Mouse (Mus musculus): Measurements from ENCODE around the gene Meis1.

Gene Meis1

GRCm38 (mm10) chr11:18905431-18905830, 113.4 kb downstream of the Meis1 start:
- DNase-seq (ENCODE audit: extremely low spot score) = no peak

DNA sequence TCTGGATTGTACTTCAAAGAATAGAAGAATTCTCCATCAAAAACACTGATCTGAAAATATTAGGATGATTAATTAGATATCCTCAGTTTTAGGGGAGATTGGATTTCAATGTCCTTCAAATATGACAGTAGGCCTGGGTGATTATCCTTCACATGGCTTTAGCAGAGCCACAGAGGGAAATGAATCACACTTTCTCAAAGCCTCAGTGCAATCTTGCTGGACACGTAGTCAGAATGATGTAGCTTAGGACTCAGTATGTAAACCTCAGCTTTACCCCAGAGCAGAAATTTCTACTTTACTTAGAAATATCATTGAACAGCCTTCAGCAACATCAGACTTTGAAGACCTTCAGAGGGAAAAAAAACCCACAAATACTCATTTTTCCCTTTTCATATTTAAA, 113.9 kb downstream of the Meis1 start:
- no peak for DNase-seq (ENCODE audit: extremely low spot score)

- DNase-seq (ENCODE audit: extremely low spot score) = no peak
Measured at GRCm38 (mm10) chr11:18904285-18904684, 114.5 kb downstream of the Meis1 start.

DNA sequence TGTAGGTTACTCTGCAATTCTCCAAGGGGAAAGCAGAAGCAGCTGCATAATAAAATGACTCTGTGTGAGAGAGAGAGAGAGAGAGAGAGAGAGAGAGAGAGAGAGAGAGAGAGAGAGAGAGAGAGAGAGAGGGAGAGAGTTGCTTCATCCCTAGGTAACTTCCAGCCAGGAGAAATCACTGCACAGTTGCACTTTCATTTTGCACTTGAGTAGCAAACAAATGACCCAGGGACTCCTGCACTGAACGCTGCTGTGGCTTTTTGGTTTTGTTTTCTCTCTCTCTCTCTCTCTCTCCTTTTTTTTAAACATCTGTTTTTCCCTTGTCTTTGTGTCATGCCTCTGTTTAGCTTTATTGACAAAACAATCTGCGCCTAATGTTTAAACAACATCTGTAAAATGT, 118.3 kb downstream of the Meis1 start:
- DNase-seq (ENCODE audit: extremely low spot score) = no peak

DNA sequence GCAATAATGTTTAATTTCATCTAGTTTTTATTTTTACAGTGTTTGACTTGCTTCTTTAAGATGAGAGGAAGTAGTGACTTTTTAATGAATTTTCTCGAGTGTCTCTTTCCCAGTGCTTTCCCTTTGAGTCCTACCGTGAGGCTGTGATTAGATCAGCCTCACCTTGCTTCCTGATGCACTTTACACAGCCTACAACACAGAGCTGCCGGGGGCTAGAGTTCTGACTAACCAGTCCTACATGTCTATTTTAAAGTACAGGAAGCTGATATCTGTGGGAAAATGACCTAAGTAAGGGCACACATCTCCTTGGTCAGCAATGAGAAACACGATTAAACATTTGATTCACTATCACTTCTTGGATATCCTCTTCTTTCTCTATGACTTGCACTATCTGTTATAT, 119.9 kb downstream of the Meis1 start:
- no peak for DNase-seq (ENCODE audit: extremely low spot score)

- DNase-seq (ENCODE audit: extremely low spot score) = no peak
Measured at GRCm38 (mm10) chr11:18897921-18898646, 120.7 kb downstream of the Meis1 start.

DNA sequence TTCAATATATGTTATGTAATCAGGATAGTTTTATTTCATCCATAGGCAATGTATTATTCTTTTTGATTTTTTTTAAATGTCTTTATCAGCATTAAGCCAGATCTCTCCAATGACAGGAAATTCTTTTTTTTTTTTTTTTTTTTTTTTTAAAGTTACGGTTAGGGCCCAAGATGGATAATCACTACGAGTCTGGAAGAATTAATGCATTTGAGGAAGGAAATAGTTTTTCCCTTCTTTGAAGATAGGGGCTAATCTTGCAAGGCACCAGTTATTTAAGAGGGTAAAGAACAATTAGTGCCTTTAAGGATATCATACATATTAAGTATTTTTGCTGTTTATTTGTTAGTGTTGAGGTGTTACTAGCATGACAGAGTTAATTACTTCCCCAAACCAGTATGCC, 121.5 kb downstream of the Meis1 start:
- DNase-seq (ENCODE audit: extremely low spot score) = no peak

DNA sequence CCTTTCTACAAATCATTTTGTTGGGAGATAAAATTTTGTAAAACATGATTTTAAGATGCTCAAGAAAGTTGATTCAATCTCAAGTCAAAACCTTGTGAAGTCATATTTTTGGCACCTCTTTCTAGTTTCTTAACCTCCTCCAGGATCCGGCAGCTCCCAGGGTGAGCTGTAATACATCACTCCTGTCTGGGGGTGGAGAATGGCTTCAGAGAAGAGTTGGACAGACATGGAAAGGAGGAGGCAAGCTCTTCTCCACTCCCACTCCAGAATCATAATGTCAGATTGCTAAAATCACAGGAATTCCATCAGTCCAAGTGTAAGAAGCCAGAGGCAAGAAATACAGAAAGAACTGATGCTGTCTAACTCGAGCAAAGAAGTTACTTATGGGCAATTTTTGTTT, 126.3 kb downstream of the Meis1 start:
- no peak for DNase-seq (ENCODE audit: extremely low spot score)

- DNase-seq (ENCODE audit: extremely low spot score) = no peak
Measured at GRCm38 (mm10) chr11:18889139-18889538, 129.6 kb downstream of the Meis1 start.

- no peak for DNase-seq (ENCODE audit: extremely low spot score)
Measured at GRCm38 (mm10) chr11:18888651-18889050, 130.1 kb downstream of the Meis1 start.

DNA sequence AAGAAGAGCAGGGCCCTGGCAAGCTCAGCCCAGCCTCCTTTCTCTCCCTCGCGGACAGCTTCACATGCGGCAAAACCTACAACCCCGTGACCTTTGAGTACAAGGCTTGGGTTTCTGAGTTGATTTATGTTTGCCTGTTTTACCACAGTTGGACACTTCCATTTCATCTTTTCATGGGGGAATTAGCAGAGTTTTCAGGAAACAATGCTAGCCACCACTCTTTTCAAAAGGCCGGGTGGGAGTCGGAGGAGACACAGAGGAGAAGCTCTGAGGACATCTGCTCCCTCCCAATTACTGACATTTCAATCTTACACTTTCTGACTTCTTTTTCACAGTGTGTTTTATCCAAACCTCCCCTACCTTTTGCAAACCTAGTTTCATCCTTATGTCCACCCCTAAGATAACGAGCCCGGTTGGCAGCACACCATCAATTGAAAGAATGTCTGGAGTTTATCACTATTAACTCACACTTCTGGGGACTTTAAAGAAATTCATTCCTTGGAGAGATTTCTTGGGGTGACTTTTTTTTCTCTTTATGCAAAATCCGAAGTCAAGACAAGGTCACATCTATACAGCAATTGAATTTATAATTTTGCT, 133.0 kb downstream of the Meis1 start:
- peak; percentile 81 for DNase-seq (ENCODE audit: extremely low spot score)

DNA sequence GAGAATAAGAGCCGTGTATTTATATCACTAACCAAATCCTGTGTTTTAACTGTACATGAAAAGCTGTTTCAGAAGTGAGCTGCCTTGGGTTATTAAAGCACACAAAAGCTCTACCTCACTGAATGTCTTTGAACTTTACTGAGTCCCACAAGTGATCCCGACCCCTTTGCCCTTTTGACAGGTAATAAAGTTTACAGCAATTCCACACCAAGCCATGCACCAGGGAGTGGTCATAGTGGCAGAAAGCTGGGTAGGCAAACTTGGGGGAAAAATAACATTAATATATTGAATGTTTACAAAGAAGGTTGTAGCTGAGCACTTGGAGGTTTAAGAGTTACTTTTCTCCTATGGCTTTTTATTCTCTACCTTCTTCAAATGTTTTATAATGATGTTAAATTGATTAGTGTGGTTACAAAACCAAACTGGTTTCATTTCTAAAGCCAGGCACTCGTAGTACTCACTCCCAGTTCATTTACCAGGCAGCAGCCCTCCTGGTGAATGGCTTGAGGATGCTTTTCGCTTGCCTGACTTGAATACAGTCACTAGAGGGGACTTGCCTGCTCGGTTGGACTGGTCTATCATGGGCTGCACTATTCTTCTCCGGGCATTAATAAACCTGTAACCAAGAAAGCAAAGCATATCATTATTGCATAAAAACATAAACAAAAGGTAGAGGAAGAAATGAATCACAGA, 133.6 kb downstream of the Meis1 start:
- no peak for DNase-seq (ENCODE audit: extremely low spot score)

DNA sequence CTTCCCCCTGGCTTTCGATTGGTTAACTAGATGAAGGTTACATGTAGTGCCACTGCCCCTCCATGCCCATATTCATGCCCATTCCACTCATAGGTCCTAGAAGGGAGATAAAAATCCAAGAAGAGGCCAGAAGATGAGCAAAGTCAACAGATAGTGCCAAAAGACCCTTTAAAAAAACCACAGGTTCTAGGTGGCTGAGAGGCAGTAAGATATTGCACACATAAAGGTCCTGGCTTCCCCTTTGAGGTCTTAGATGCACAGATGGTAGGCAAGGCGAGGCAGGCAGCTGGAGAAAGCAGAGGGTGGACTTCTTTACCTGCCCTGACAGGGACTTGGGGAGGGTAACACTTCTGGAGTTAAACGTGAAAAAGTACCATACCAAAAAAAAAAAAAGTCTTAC, 134.8 kb downstream of the Meis1 start:
- DNase-seq (ENCODE audit: extremely low spot score) = no peak

DNA sequence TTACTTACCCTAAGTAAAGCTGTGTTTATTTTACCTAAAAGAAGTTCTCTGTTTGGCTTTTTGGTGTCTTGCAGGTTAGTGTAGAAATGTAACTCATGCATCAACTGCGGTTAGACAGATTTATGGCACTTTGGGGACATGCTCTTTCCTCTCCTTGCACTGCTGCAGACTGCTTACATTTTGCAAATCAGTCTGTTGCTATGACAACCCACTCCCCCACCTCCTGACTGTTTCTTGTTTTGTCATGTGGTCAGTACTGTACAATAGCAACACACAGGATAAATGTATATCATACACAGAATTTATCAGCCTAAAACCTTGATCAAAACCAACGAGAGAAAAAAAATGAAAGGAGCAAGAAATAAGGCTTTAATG, 135.3 kb downstream of the Meis1 start:
- no peak for DNase-seq (ENCODE audit: extremely low spot score)

DNA sequence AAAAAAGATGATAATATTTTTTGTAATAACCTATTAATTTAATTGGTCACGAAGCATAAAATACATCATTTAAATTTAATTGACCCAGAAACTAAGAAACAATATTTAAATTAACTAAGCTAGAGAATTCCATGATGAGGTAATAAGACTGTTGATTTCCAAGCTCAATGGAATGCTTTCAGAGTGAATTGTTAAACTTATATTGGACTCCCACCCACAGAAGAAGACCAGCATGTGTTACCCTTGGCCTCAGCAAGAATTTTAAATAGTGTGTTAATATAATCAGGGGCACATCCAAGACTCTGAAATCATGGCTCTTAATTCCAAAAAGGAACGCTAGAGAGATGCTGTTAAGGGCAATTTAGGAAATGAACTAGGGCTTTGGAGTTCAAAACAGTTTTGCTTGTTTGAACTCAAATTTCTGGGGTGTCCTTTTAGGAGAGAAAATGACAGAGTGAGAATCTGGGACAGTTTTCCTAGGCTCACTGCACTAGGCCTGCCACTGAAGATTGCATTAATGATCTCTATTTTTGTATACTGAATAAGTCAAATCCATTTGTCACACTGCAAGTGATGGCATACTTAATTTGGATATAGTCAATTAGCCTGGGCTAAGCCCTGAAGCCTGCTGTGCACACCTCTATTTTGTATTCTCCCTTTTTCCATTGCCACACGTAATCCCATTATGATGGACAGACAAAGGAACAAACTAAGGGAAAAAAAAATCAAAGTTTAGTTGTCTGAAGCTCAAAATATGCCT, 135.9 kb downstream of the Meis1 start:
- no peak for DNase-seq (ENCODE audit: extremely low spot score)

DNA sequence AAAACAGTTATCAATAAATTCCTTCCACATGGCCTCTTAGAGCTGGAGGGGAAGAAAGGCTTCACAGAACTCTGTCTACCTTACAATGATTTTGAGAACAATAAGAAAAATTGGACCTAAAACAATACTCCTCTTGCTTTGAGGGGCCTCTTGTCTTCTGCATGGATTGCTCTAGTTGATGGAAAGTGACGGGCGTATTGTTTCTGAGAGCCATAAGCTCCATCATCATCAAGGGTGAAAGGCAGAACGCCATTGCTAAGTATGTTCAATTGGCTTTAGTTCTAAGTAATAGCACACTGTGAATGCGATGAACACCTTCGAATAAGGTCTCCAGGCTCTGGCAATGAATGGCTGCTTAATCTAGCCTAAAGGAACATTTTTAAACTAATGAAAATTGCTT, 136.5 kb downstream of the Meis1 start:
- no peak for DNase-seq (ENCODE audit: extremely low spot score)

DNA sequence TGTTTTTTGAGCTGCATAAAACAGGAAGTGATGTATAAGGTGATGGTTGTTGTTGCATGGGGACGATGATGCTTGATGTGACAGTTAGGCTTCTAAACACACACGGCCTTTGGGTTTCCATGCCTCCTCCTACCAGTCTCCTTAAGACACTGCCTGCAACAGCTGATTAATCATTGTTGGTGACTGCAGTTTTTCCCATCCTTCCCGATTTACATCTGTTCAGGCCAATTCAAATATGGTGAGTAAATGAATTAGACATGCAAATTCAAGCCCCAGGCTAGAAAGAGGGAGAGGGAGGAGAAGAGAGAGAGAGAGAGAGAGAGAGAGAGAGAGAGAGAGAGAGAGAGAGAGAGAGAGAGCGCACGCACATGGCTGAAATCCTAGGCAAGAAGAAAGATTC, 138.0 kb downstream of the Meis1 start:
- DNase-seq (ENCODE audit: extremely low spot score) = no peak

DNA sequence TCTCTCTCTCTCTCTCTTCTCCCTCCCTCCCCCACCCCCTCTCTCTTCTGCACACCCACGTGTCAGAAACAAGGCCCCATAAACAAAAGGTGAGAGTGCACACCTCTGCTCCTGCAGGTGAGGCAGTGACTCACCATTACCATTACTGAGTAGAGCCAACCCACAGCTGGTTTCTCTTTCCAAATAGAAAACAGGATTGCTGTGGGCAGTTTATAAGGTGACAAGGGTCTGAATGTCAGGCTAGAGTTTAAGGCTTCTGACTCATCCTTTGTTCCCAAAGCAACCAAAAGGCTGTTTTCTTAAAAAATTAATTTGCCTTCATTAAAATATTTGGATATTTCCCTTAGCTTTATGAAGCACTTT, 139.3 kb downstream of the Meis1 start:
- no peak for DNase-seq (ENCODE audit: extremely low spot score)

DNA sequence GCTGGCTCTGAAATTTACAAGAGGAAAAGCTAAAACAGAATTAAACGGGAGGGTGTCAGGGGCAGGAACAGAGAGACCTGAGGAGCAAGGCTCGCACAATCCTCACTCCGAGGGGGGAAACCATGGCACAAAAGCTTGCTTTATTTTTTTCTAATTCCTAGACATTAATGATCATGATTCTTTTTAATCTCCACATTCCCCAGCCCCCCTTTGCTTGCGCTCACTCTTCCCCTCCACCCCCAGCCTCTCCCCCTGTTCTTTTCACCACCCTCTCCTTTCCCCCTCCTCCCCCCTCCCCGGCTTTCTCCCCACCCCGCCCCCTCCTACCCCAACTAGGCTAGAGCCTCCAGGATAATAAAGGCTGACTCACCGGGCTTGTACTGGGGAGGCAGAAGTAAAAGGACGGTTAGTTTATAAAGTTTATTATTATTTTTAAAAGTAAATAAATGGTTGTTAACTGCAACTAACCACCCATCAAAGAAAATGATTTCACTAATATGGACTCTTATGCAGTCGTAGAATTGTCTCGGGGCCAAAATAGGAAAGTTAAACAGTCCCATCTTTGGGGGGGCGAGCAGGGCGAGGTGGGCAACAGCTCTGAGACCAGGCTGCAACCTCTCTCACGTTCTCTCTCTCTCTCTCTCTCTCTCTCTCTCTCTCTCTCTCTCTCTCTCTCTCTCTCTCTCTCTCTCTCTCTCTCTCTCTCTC, 139.9 kb downstream of the Meis1 start:
- peak; percentile 74 for DNase-seq (ENCODE audit: extremely low spot score)

DNA sequence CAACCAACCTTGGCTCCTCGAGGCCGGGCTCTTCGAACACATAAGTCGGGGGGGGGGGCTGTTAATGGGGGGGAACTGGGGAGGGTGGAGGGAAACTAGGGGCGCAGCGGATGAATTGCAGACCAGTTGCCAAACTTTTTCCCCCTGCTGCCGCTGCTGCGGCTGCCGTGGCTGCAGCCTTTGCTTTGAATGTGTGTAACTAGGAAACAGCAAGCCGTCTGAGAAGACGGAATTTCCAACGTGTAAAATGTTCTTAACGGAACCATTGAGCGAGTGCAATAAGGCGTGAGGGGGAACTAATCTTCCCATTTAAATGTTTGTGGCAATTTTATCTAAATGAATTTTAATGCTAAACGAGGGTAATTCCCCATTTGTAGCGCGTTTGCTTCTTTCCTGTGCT, 140.8 kb downstream of the Meis1 start:
- peak; percentile 76 for DNase-seq (ENCODE audit: extremely low spot score)

- peak; percentile 90 for DNase-seq (ENCODE audit: extremely low spot score)
Measured at GRCm38 (mm10) chr11:18877626-18878011, 141.2 kb downstream of the Meis1 start.

Data from embryo, embryonic 9.5 days (tissue).